Mouse (Mus musculus): Measurements from ENCODE around the gene Clmp.
"Not testable (repeated sequence)": the region's sequence is repeated elsewhere in the genome, so short reads cannot be mapped to it uniquely, and the experiment has no call there.

The Clmp gene

GRCm38 (mm10) chr9:40780111-40780510, 94.3 kb downstream of the Clmp start:
- no peak for DNase-seq (ENCODE audit: low spot score)

GRCm38 (mm10) chr9:40780892-40781725, 95.3 kb downstream of the Clmp start:
- no peak for DNase-seq (ENCODE audit: low spot score)

GRCm38 (mm10) chr9:40781726-40782581, 96.2 kb downstream of the Clmp start:
- no peak for DNase-seq (ENCODE audit: low spot score)

- no peak for DNase-seq (ENCODE audit: low spot score)
Measured at GRCm38 (mm10) chr9:40783641-40784373, 98.0 kb downstream of the Clmp start.

GRCm38 (mm10) chr9:40784374-40784967, 98.7 kb downstream of the Clmp start:
- DNase-seq (ENCODE audit: low spot score): no peak

GRCm38 (mm10) chr9:40785452-40785851, 99.7 kb downstream of the Clmp start:
- no peak for DNase-seq (ENCODE audit: low spot score)

- DNase-seq (ENCODE audit: low spot score): not testable (repeated sequence)
Measured at GRCm38 (mm10) chr9:40786820-40787219, 101.1 kb downstream of the Clmp start.

- no peak for DNase-seq (ENCODE audit: low spot score)
Measured at GRCm38 (mm10) chr9:40791864-40792633, 106.3 kb downstream of the Clmp start.

GRCm38 (mm10) chr9:40793581-40793980, 107.8 kb downstream of the Clmp start:
- DNase-seq (ENCODE audit: low spot score): no peak

- DNase-seq (ENCODE audit: low spot score): no peak
Measured at GRCm38 (mm10) chr9:40794251-40794650, 108.5 kb downstream of the Clmp start.

- DNase-seq (ENCODE audit: low spot score): no peak
Measured at GRCm38 (mm10) chr9:40794926-40795325, 109.2 kb downstream of the Clmp start.

- DNase-seq (ENCODE audit: low spot score): no peak
Measured at GRCm38 (mm10) chr9:40795562-40795961, 109.8 kb downstream of the Clmp start.

GRCm38 (mm10) chr9:40796054-40796453, 110.3 kb downstream of the Clmp start:
- DNase-seq (ENCODE audit: low spot score): no peak

GRCm38 (mm10) chr9:40798247-40798960, 112.6 kb downstream of the Clmp start:
- no peak for DNase-seq (ENCODE audit: low spot score)

- DNase-seq (ENCODE audit: low spot score): no peak
Measured at GRCm38 (mm10) chr9:40799112-40799511, 113.3 kb downstream of the Clmp start.

GRCm38 (mm10) chr9:40799837-40800501, 114.2 kb downstream of the Clmp start:
- DNase-seq (ENCODE audit: low spot score): no peak

GRCm38 (mm10) chr9:40800675-40801612, 115.2 kb downstream of the Clmp start, which contains the start of gene Hspa8:
Gene Hspa8 (plus strand): TSS chr9:40800984.
- peak; percentile 100 for DNase-seq (ENCODE audit: low spot score)

Measured in left cerebral cortex, adult 11 months (tissue).